Mouse (Mus musculus): Measurements from ENCODE around the gene Arhgef40. TPM values are rescaled to one million over a fixed set of nuclear protein-coding genes. Genes with fewer than 3 reads are reported as not detected.

Arhgef40 gene
- polyA plus RNA-seq, 1 experiment from 2014 or later = 36.4 TPM

DNA sequence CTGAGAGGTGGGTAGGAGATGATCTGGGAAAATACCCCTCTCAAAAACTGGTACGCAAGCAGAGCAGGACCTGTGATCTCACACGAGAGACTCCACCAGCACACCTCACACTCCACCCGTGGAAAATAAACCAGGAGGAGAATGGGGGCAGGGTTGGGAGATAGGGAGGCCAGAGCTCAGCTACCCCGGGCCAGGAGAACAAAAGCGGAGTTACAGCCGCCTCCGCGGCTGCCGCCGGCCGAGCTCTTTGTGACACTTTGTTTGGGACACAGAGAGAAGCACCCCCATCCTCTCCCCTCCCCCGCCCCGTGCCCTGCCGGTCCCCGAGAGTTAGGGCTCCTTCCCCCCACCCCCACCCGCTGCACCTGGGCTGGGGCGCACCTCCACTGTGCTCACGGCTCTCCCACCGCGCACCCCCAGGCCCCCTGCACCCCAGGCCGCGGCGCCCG lies 29.3 kb downstream of the Arhgef40 start:
- peak; percentile 27; the same call in 1 of the 2 replicates for ATAC-seq (ENCODE audit: low FRiP score, low TSS enrichment)

DNA sequence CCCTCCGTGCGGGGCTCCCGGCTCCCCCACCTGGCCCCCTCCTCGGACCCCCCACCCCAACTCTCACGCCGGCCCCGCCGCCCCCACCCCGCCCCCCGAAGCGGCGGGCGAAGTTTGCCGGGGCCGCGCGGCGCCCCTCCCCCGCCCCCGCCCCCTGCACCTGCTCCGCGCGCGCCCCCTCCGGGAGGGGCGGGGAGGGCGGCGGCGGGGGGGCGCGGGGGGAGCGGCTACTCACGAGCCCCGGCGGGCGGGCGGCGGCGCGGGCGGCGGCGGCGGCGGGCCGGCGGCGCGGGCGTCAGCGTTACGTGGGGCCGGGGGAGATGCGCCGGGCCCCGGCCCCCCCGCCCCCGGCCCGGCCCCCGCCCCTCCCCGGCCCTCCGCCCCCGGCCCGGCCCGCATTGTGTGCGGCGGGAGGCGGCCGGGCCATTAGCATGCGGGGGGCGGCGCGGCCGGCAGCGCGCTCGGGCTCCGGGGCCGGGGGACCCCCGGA lies 29.8 kb downstream of the Arhgef40 start:
- Histone ChIP-seq H3K36me3 (ENCODE audit: control insufficient read depth, insufficient read depth, low read length) (no peaks in the 10 kb centered on the region), H3K4me3 (ENCODE audit: low read depth, low read length) (peak overlapping the region; percentile 60), H3K4me1 (replicated peaks; ENCODE audit: control insufficient read depth, insufficient read depth) (peaks cover 13% of the 10 kb centered on the region; the same call in 1 of the 2 replicates), H3K27ac (replicated peaks) (peak overlapping the region; percentile 99), H3K27me3 (ENCODE audit: control insufficient read depth, insufficient read depth, low read length) (no peaks in the 10 kb centered on the region), H3K9ac (ENCODE audit: low read length) (peak overlapping the region; percentile 87), H3K4me2 (replicated peaks; ENCODE audit: low read depth) (peak overlapping the region; percentile 71), H3K9me3 (ENCODE audit: control insufficient read depth, low read length) (no peaks in the 10 kb centered on the region)
- ATAC-seq (ENCODE audit: low FRiP score, low TSS enrichment) (0 out of 2 replicates have a peak, but pooled peaks have one; percentile 3), DNase-seq (ENCODE audit: low spot score) (no peak)
- no peak for TF ChIP-seq CTCF (IDR thresholded peaks at IDR 0.05; ENCODE audit: low read depth)
- no peak for TF ChIP-seq EP300 (optimal IDR thresholded peaks at IDR 0.05)
- WGBS = 0% methylated on average over 4 of the region's 80 CpGs

More for the DNA sequence above, 29.3 kb downstream of the Arhgef40 start:
- Histone ChIP-seq H3K36me3 (ENCODE audit: control insufficient read depth, insufficient read depth, low read length) (no peaks in the 10 kb centered on the region), H3K27me3 (ENCODE audit: control insufficient read depth, insufficient read depth, low read length) (no peaks in the 10 kb centered on the region), H3K4me2 (replicated peaks; ENCODE audit: low read depth) (peak overlapping the region; percentile 71), H3K9ac (ENCODE audit: low read length) (peak overlapping the region; percentile 87), H3K9me3 (ENCODE audit: control insufficient read depth, low read length) (no peaks in the 10 kb centered on the region), H3K4me3 (ENCODE audit: low read depth, low read length) (peak overlapping the region; percentile 60), H3K4me1 (replicated peaks; ENCODE audit: control insufficient read depth, insufficient read depth) (peaks cover 11% of the 10 kb centered on the region; the same call in 1 of the 2 replicates), H3K27ac (replicated peaks) (peak overlapping the region; percentile 99)
- peak; percentile 63 for DNase-seq (ENCODE audit: low spot score)
- 4% methylated on average over 19 of the region's 24 CpGs for WGBS
- TF ChIP-seq CTCF (IDR thresholded peaks at IDR 0.05; ENCODE audit: low read depth) = no peak
- no peak for TF ChIP-seq EP300 (optimal IDR thresholded peaks at IDR 0.05)

DNA sequence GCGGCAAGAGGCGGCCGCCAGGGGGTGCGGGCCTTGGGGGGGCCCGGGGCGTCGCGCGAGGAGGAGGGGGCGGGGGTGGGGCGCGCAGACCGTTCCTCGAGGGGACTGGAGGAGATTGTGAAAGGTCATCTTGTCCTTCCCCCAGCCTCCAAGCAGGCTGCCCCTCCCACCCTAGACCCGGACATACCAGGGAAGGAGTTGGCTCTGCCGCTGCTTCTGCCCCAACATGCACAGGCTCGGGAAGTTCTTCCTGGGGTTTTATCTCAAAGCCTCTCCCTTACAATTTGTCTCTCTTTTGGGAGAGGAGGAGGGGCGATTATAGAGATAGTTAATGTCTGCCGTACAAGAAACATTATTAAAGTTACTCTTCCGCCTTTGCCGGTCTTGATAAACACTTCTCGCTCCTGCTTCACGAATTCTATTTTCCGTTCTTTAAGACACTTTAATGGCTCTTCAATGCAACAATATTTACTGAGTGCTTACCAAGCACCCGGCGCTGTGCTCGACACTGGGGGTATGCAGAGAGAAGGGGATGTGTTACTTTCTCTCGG lies 30.3 kb downstream of the Arhgef40 start:
- peak overlapping the region; percentile 60 for H3K4me3 ChIP-seq (ENCODE audit: low read depth, low read length)
- no peaks in the 10 kb centered on the region for H3K27me3 ChIP-seq (ENCODE audit: control insufficient read depth, insufficient read depth, low read length)
- no peak for TF ChIP-seq CTCF (IDR thresholded peaks at IDR 0.05; ENCODE audit: low read depth)
- no peak for TF ChIP-seq EP300 (optimal IDR thresholded peaks at IDR 0.05)
- DNase-seq (ENCODE audit: low spot score) (peak; percentile 78), ATAC-seq (ENCODE audit: low FRiP score, low TSS enrichment) (0 out of 2 replicates have a peak, but pooled peaks have one; percentile 22)
- H3K4me2 ChIP-seq (replicated peaks; ENCODE audit: low read depth) = peak overlapping the region; percentile 71
- under 1% methylated on average over 14 of the region's 28 CpGs for WGBS
- H3K27ac ChIP-seq (replicated peaks) = peak overlapping the region; percentile 99
- no peaks in the 10 kb centered on the region for H3K9me3 ChIP-seq (ENCODE audit: control insufficient read depth, low read length)
- H3K9ac ChIP-seq (ENCODE audit: low read length) = peak overlapping the region; percentile 87
- H3K4me1 ChIP-seq (replicated peaks; ENCODE audit: control insufficient read depth, insufficient read depth) = peaks cover 13% of the 10 kb centered on the region; the same call in 1 of the 2 replicates
- no peaks in the 10 kb centered on the region for H3K36me3 ChIP-seq (ENCODE audit: control insufficient read depth, insufficient read depth, low read length)

DNA sequence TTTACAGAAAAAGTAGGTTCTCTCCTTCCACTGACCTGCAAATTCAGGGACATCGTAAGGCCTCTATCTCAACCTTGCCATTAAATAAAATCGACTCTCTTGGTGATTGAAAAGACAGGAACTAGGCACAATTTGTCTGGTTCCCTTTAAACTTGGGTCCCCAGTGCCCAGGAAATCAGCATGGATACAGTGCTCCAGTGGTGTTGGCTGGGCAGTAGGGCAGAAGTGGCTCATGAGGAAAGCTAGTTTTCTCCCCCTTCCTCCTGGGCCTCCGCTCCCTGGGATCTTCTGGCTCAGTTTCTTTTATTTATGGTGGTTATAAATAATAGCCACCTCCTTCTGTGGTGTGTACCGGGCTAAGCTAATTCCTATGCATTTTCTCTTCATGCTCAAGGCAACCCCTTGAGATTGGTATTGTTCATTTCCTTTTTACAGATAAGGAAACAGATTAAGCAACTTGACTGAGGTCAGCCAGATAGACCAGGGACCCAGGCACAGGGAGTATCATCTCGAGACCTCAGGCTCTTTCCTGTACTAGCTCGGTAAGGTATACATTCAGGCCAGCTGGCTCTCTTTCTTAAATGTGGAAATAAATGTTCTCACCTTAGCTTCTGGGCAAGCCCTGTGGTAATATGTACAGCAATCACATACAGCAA lies 31.1 kb downstream of the Arhgef40 start, which contains the start of gene Tmem253:
Gene Tmem253, plus strand, starts transcription at position 214 of the 656 bp plus-strand sequence.
- Histone ChIP-seq H3K36me3 (ENCODE audit: control insufficient read depth, insufficient read depth, low read length) (no peaks in the 10 kb centered on the region), H3K27me3 (ENCODE audit: control insufficient read depth, insufficient read depth, low read length) (no peaks in the 10 kb centered on the region), H3K4me2 (replicated peaks; ENCODE audit: low read depth) (peak within 1 kb of the TSS; percentile 71), H3K9ac (ENCODE audit: low read length) (peak within 1 kb of the TSS; percentile 87), H3K4me1 (replicated peaks; ENCODE audit: control insufficient read depth, insufficient read depth) (peaks cover 13% of the 10 kb centered on the region; the same call in 1 of the 2 replicates), H3K9me3 (ENCODE audit: control insufficient read depth, low read length) (no peaks in the 10 kb centered on the region), H3K27ac (replicated peaks) (peak within 1 kb of the TSS; percentile 99), H3K4me3 (ENCODE audit: low read depth, low read length) (peak within 1 kb of the TSS; percentile 60)
- DNase-seq (ENCODE audit: low spot score) (no peak), ATAC-seq (ENCODE audit: low FRiP score, low TSS enrichment) (no peak)
- TF ChIP-seq CTCF (IDR thresholded peaks at IDR 0.05; ENCODE audit: low read depth) = no peak
- WGBS = 9% methylated on average over 6 of the region's 6 CpGs

DNA sequence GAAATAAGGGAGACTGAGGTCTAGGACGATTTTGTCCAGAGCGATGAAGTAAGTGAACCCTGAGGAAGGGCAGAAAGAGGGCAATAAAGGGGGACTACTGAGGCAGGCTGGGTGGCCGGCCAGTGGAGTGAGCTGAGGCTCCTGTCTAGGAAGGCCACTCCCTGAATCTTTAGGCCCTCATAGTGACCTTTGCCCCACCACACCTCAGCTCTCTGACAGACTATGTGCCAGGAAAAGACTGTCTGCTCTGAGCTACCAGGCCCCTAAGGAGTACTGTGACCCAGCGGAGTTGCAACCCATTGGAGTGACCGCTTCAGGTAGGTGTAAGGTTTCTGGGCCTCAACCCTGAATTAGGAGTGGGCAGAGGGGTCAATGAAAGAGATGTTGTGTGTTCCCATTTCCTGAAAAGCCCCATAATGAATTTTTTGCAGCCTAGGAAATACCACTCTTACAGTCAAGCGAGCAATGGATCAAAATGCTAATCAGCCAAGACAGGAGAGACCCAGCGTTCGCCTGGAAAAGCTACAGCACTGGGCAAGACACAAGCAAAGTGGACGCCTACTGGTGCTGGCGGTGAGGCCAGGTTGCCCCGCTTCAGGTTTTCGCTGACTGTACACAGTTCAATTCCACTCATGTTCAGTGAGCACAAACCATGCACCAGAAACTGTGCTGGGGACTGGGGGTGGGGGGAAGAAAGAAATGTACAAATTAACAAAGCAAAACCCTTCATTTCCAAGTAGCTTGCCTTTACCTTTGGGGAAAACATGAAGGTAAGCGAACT lies 32.3 kb downstream of the Arhgef40 start:
- no peaks in the 10 kb centered on the region for H3K36me3 ChIP-seq (ENCODE audit: control insufficient read depth, insufficient read depth, low read length)
- DNase-seq (ENCODE audit: low spot score) (peak; percentile 68), ATAC-seq (ENCODE audit: low FRiP score, low TSS enrichment) (no peak)
- peaks cover 13% of the 10 kb centered on the region; the same call in 1 of the 2 replicates for H3K4me1 ChIP-seq (replicated peaks; ENCODE audit: control insufficient read depth, insufficient read depth)
- H3K4me2 ChIP-seq (replicated peaks; ENCODE audit: low read depth) = peak overlapping the region; percentile 11; the same call in 1 of the 2 replicates
- no peaks in the 10 kb centered on the region for H3K9me3 ChIP-seq (ENCODE audit: control insufficient read depth, low read length)
- H3K9ac ChIP-seq (ENCODE audit: low read length) = no peak overlapping the region
- no peak for TF ChIP-seq CTCF (IDR thresholded peaks at IDR 0.05; ENCODE audit: low read depth)
- H3K27ac ChIP-seq (replicated peaks) = peak overlapping the region; percentile 99
- H3K27me3 ChIP-seq (ENCODE audit: control insufficient read depth, insufficient read depth, low read length) = no peaks in the 10 kb centered on the region
- no peak overlapping the region for H3K4me3 ChIP-seq (ENCODE audit: low read depth, low read length)
- 83% methylated on average over 13 of the region's 13 CpGs for WGBS

All from stomach, postnatal 0 days (tissue).